Comparison of ENCODE assay signal across 8 mouse cellular contexts in the genomic region with DNA sequence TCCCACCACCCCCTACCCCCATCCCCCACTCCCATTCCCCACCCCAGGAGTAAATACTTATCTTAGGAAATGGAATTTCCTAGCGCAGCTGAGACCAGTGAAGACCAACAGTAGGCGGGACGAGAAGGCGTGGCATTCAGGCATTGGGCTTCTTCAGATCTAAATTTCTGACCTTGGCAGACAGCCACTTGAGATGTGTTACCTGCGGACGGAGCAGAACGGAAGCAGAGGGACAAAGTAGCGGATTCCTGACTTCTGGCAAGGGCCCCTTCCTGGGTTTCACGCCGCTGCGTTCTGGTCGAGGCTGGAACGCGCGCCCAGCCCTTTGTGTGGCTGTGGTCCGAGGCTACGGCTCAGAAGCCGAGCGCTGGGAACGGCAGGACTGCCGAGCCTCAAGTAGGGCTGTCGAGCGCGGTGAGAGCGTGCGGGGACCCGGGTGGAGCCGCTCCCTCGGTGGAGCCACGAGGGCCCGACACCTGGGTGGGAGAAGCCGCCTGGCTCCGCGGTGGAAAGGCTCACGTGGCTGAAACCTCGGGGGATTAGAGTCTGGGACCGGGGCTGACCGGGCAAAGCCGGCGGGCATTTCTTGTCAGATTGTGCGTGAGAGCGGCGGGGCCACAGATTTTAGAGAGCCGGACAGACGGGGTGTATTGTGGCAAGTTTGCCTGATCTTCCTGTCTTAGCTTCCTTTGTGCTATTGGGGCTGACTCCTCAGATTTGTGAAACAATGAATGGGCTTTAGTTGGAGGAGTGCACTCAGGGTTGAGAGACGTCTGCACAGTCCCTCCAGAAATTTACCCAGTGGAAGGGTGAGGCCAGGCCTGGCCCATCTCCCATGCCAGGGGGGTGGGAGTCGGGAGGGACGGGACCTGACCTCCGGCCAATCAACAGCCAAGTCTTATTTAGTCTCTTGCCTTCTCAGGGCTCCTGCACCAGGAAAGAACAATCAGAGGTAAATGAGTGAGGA. TPM values are rescaled to one million over a fixed set of nuclear protein-coding genes. Genes with fewer than 3 reads are reported as not detected.
DNase-seq lines count a peak whose midpoint lies in the region; TF ChIP-seq lines count a peak whose summit lies in the region.

No protein-coding gene starts in this region.

- TF ChIP-seq POLR2A in cortical plate, adult 2 months (IDR thresholded peaks at IDR 0.05; ENCODE audit: extremely low read depth, insufficient read depth, low read length) = no peak
- TF ChIP-seq POLR2A in olfactory bulb, adult 2 months (IDR thresholded peaks at IDR 0.05; ENCODE audit: insufficient read depth, low read depth, low read length) = no peak

- no peak overlapping the region for H3K27ac ChIP-seq in cortical plate, adult 2 months (ENCODE audit: insufficient read depth, low read length)
- peak overlapping the region; percentile 75 for H3K27ac ChIP-seq in olfactory bulb, adult 2 months (ENCODE audit: insufficient read depth, low read depth, low read length)

- DNase-seq in urinary bladder, adult 18-20 months (ENCODE audit: low spot score in 2 of 2) = peak; percentile 36 to 50
- no peak for DNase-seq in urinary bladder, postnatal 10 days (ENCODE audit: low spot score)
- DNase-seq in heart, adult 8-10 months (ENCODE audit: low spot score) = peak; percentile 41
- peak; percentile 58 for DNase-seq in kidney, adult 18-20 months
- DNase-seq in lung, adult 18-20 months = peak; percentile 84 to 89
- DNase-seq in spleen, postnatal 14 days (ENCODE audit: low spot score in 2 of 2) = no peak

- TF ChIP-seq CTCF in cortical plate, adult 2 months (IDR thresholded peaks at IDR 0.05; ENCODE audit: extremely low read depth, insufficient read depth, low read length) = no peak
- TF ChIP-seq CTCF in olfactory bulb, adult 2 months (IDR thresholded peaks at IDR 0.05; ENCODE audit: insufficient read depth, low read depth, low read length) = no peak

- 1% methylated on average over 49 of the region's 49 CpGs for WGBS in olfactory bulb, adult 2 months

- peak overlapping the region; percentile 60 for H3K4me3 ChIP-seq in cortical plate, adult 2 months (ENCODE audit: insufficient read depth, low read length)
- H3K4me3 ChIP-seq in olfactory bulb, adult 2 months (ENCODE audit: insufficient read depth, low read depth, low read length) = peak overlapping the region; percentile 63

- no peaks in the 10 kb centered on the region; the same call in 1 of the 2 replicates for H3K4me1 ChIP-seq in cortical plate, adult 2 months (ENCODE audit: control insufficient read depth, insufficient read depth, low read length)
- H3K4me1 ChIP-seq in olfactory bulb, adult 2 months (ENCODE audit: control insufficient read depth, insufficient read depth, low read length) = peaks cover 8% of the 10 kb centered on the region

RNA-seq across cellular contexts. Expression of gene Zfp57, which starts 1.7 kb away (rescaled TPM):
- 25.2 and 29.3 TPM in 2 replicates for polyA plus RNA-seq in cortical plate, adult 2 months (2012; rRNA removed)
- 1 to 10 TPM in 3 of 4 experiments, under 1 TPM in 1; 0.87 to 2.4 (median 1.4) TPM for total RNA-seq in heart, adult 8-10 months (2022)
- polyA plus RNA-seq in olfactory bulb, adult 2 months (2012; ENCODE audit: insufficient read depth, insufficient read length, low replicate concordance, missing spikeins) = not detected in 2 replicates

RNA-seq across cellular contexts. Expression of gene H2-M5, which starts 13.3 kb away (rescaled TPM):
- 3.5 and 4.1 TPM in 2 replicates for polyA plus RNA-seq in cortical plate, adult 2 months (2012; rRNA removed)
- under 1 TPM in 1 of 4 experiments, not detected in 3; 0.25 TPM for total RNA-seq in heart, adult 8-10 months (2022)
- polyA plus RNA-seq in olfactory bulb, adult 2 months (2012; ENCODE audit: insufficient read depth, insufficient read length, low replicate concordance, missing spikeins) = not detected in 2 replicates

RNA-seq across cellular contexts. Expression of gene Mog, which starts 20.6 kb away (rescaled TPM):
- polyA plus RNA-seq in cortical plate, adult 2 months (2012; rRNA removed) = 99.6 and 128 TPM in 2 replicates
- total RNA-seq in heart, adult 8-10 months (2022) = not detected
- not detected in 2 replicates for polyA plus RNA-seq in olfactory bulb, adult 2 months (2012; ENCODE audit: insufficient read depth, insufficient read length, low replicate concordance, missing spikeins)

RNA-seq across cellular contexts. Expression of gene 2410137M14Rik, which starts 21.6 kb away (rescaled TPM):
- 0.85 and 1.0 TPM in 2 replicates for polyA plus RNA-seq in cortical plate, adult 2 months (2012; rRNA removed)
- total RNA-seq in heart, adult 8-10 months (2022) = 1 to 10 TPM in 2 of 4 experiments, under 1 TPM in 2; 0.50 to 1.4 (median 0.90) TPM
- not detected in 2 replicates for polyA plus RNA-seq in olfactory bulb, adult 2 months (2012; ENCODE audit: insufficient read depth, insufficient read length, low replicate concordance, missing spikeins)

RNA-seq across cellular contexts. Expression of gene Gabbr1, which starts 43.1 kb away (rescaled TPM):
- polyA plus RNA-seq in cortical plate, adult 2 months (2012; rRNA removed) = 481 and 483 TPM in 2 replicates
- total RNA-seq in heart, adult 8-10 months (2022) = 1 to 10 TPM; 7.2 to 9.2 (median 7.4) TPM
- 220 and 221 TPM in 2 replicates for polyA plus RNA-seq in olfactory bulb, adult 2 months (2012; ENCODE audit: insufficient read depth, insufficient read length, low replicate concordance, missing spikeins)

Comparison
In these comparisons a context has a peak if more than half of its experiments do, and no peak if none do; other contexts are left out.
1. DNase-seq: peak in urinary bladder, adult 18-20 months (2 of 2), heart, adult 8-10 months (single experiment), kidney, adult 18-20 months (single experiment) and lung, adult 18-20 months (2 of 2); none in urinary bladder, postnatal 10 days (single experiment) and spleen, postnatal 14 days (0 of 2).
2. RNA of gene Zfp57, which starts 1.7 kb away (polyA plus RNA-seq): 25.2 to 29.3 TPM in cortical plate, adult 2 months; not detected in olfactory bulb, adult 2 months; every median in the first group is over 10 times any median in the second.